Comparison of ENCODE assay signal across 8 mouse cellular contexts in the genomic region with DNA sequence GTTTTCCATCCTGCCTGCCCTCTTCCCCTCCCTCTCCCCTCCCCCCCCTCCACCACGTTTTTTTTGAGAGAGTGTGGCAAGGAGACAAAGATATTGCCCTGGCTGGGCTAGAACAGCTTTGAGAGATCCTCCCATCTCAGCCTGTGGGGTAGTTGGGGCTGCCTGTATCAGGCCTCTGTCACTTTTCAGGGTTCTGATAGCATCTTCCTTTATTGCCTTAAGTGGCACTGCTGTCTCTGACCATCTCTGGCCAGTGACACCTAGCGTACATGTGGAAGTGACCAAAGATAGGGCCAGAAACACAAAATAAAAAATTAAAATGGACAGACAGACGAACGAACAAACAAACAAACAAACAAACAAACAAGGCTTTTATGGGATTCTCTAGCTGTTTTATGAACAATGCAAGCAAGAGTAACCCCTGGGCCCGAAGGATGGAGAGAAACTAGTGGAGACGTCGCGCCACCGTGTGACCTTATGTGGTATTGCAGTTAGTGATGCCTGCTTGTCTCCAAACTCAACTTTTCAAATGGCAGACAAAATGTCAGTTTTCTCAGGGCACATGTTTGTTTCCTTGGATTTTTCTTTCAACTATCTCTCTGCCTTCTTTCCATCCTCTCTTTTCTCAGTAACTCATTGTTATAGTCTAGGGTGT. TPM values are rescaled to one million over a fixed set of nuclear protein-coding genes. Genes with fewer than 3 reads are reported as not detected.
DNase-seq lines count a peak whose midpoint lies in the region; ATAC-seq and TF ChIP-seq lines count a peak whose summit lies in the region.

No protein-coding gene starts in this region.

- H3K9ac ChIP-seq in stomach, postnatal 0 days (ENCODE audit: low read length) = no peak overlapping the region

- TF ChIP-seq EP300 in stomach, postnatal 0 days (optimal IDR thresholded peaks at IDR 0.05) = no peak

- intact Hi-C loops in gastrocnemius, postnatal 14 days (cut with DNase I; ENCODE audit: low total_unique reads) = loop anchor here (5.0 kb wide), 1 partner anchor 43 kb away; no protein-coding TSS in a partner anchor

- peak; percentile 92 for TF ChIP-seq CTCF in stomach, postnatal 0 days (IDR thresholded peaks at IDR 0.05; ENCODE audit: low read depth)

- no peaks in the 10 kb centered on the region for H3K9me3 ChIP-seq in limb, embryonic 10.5 days (replicated peaks)
- no peaks in the 10 kb centered on the region for H3K9me3 ChIP-seq in stomach, postnatal 0 days (ENCODE audit: control insufficient read depth, low read length)

- DNase-seq in urinary bladder, adult 18-20 months (ENCODE audit: low spot score in 2 of 2) = peak; percentile 41 to 63
- DNase-seq in urinary bladder, postnatal 10 days (ENCODE audit: low spot score) = no peak
- peak; percentile 67 for DNase-seq in gastrocnemius, postnatal 14 days
- peak; percentile 84 for DNase-seq in kidney, adult 18-20 months
- peak; percentile 85 for DNase-seq in limb, embryonic 10.5 days (ENCODE audit: low spot score)
- peak; percentile 86 for DNase-seq in naive thymus-derived CD4-positive, alpha-beta T cell, adult 2 months (ENCODE audit: low read depth)
- peak; percentile 81 for DNase-seq in stomach, postnatal 0 days (ENCODE audit: low spot score)

- no peaks in the 10 kb centered on the region; the same call in 1 of the 2 replicates for H3K27me3 ChIP-seq in limb, embryonic 10.5 days (ENCODE audit: low read depth, poor library complexity, severe bottlenecking)
- no peaks in the 10 kb centered on the region for H3K27me3 ChIP-seq in stomach, postnatal 0 days (ENCODE audit: control insufficient read depth, insufficient read depth, low read length)

- H3K4me2 ChIP-seq in stomach, postnatal 0 days (replicated peaks; ENCODE audit: low read depth) = no peak overlapping the region

- peaks cover 6% of the 10 kb centered on the region; the same call in 1 of the 2 replicates for H3K4me1 ChIP-seq in limb, embryonic 10.5 days
- no peaks in the 10 kb centered on the region for H3K4me1 ChIP-seq in stomach, postnatal 0 days (replicated peaks; ENCODE audit: control insufficient read depth, insufficient read depth)

- no peaks in the 10 kb centered on the region for H3K36me3 ChIP-seq in limb, embryonic 10.5 days
- H3K36me3 ChIP-seq in stomach, postnatal 0 days (ENCODE audit: control insufficient read depth, insufficient read depth, low read length) = no peaks in the 10 kb centered on the region

- 7% methylated on average over 9 of the region's 9 CpGs for WGBS in limb, embryonic 10.5 days
- 10% methylated on average over 9 of the region's 9 CpGs for WGBS in stomach, postnatal 0 days

- ATAC-seq in common myeloid progenitor, adult 5-6 weeks (replicated peaks; ENCODE audit: low read depth, poor library complexity, severe bottlenecking) = peak; percentile 96
- ATAC-seq in stomach, postnatal 0 days (ENCODE audit: low FRiP score, low TSS enrichment) = no peak

- H3K27ac ChIP-seq in limb, embryonic 10.5 days = peak overlapping the region; percentile 58
- H3K27ac ChIP-seq in stomach, postnatal 0 days (replicated peaks) = no peak overlapping the region

- H3K4me3 ChIP-seq in limb, embryonic 10.5 days = no peak overlapping the region
- no peak overlapping the region for H3K4me3 ChIP-seq in stomach, postnatal 0 days (ENCODE audit: low read depth, low read length)

RNA-seq across cellular contexts. Expression of a gene that starts 50.7 kb away (rescaled TPM):
- total RNA-seq in common myeloid progenitor, adult 5-6 weeks (2017) = 0.78 and 1.8 TPM in 2 replicates
- total RNA-seq in gastrocnemius, postnatal 14 days (2021) = 1 to 10 TPM; 1.0 to 3.8 TPM
- polyA plus RNA-seq in limb, embryonic 10.5 days (2016; fragmentation: Nextera tagmentation; extraction: Ambion mirVana) = 13.1 and 17.1 TPM in 2 replicates
- 15.9 and 16.2 TPM in 2 replicates for polyA plus RNA-seq in stomach, postnatal 0 days (2015; fragmentation: Nextera tagmentation; extraction: Ambion mirVana)
